Mouse (Mus musculus) spleen, adult 2 months (tissue): ENCODE measurements around the gene Mef2c. TPM values are rescaled to one million over a fixed set of nuclear protein-coding genes. Genes with fewer than 3 reads are reported as not detected.

ENCODE experiments used
- DNase-seq, 2 experiments: peaks; one replicate each; pipeline versions ENCODE4 v3.0.0 to v3.0.0-alpha.2; 2012 to 2021; ENCODE audit warnings: low spot score in 2 of 2, low read depth in 1 of 2
- H3K27ac ChIP-seq: fragments of 200-500 bp; 2 replicates; pipeline ENCODE4 v1.5.1; 2012; ENCODE audit warnings: low read length, inconsistent platforms; ENCODE audit not compliant: insufficient read depth
- H3K27me3 ChIP-seq: fragments of 200-500 bp; 2 replicates; pipeline ENCODE4 v1.6.1; 2012; ENCODE audit warnings: mild to moderate bottlenecking, moderate library complexity, low read length, inconsistent platforms; ENCODE audit not compliant: control insufficient read depth, insufficient read depth
- H3K36me3 ChIP-seq: fragments of 200-500 bp; 2 replicates; pipeline ENCODE4 v1.6.1; 2012; ENCODE audit warnings: mild to moderate bottlenecking, low read length, inconsistent platforms; ENCODE audit not compliant: control insufficient read depth, insufficient read depth
- H3K4me1 ChIP-seq: fragments of 200-500 bp; 2 replicates; pipeline ENCODE4 v1.6.1; 2011; ENCODE audit warnings: inconsistent platforms; ENCODE audit not compliant: control insufficient read depth, insufficient read depth, insufficient read length
- H3K4me3 ChIP-seq: fragments of 200-500 bp; 2 replicates; pipeline ENCODE4 v1.5.1; 2011; ENCODE audit warnings: mild to moderate bottlenecking, inconsistent platforms; ENCODE audit not compliant: insufficient read depth, insufficient read length; ENCODE audit errors: extremely low read depth
- CTCF ChIP-seq: fragments of 200-500 bp; IDR thresholded peaks from 2 replicates; pipeline ENCODE4 v1.5.1; 2011; ENCODE audit warnings: mild to moderate bottlenecking, inconsistent platforms; ENCODE audit not compliant: insufficient read depth, insufficient read length, insufficient replicate concordance; ENCODE audit errors: extremely low read depth
- POLR2A ChIP-seq: fragments of 200-500 bp; IDR thresholded peaks from 2 replicates; pipeline ENCODE4 v1.6.1; 2011; ENCODE audit warnings: low read depth, low read length, inconsistent platforms
- WGBS: fragments of 180-500 bp; shearing (Covaris S2); methylation state at CpG from one replicate; pipeline ENCODE4 v1.1.7; 2018; 5-methylcytosine and 5-hydroxymethylcytosine counted together
- polyA plus RNA-seq: library from polyadenylated mRNA; depleted of rRNA; stranded (reverse); fragments of >200 nt; gene quantifications from 2 replicates; pipeline ENCODE4 v1.2.3, GENCODE M21; 2012

Mef2c gene
- polyA plus RNA-seq, 1 experiment = 59.4 TPM

- WGBS = 88% methylated on average over 8 of the region's 8 CpGs
- Histone ChIP-seq H3K27ac (peak overlapping the region; percentile 95), H3K4me1 (peaks cover 6% of the 10 kb centered on the region), H3K27me3 (no peaks in the 10 kb centered on the region), H3K4me3 (no peak overlapping the region), H3K36me3 (peaks cover 3% of the 10 kb centered on the region; the same call in 1 of the 2 replicates)
- no peak for DNase-seq
- TF ChIP-seq POLR2A (no peak), CTCF (no peak)
Observed at GRCm38 (mm10) chr13:83610124-83610523, 106.3 kb downstream of the Mef2c start.

- WGBS = 87% methylated on average over 1 of the region's 1 CpGs
- Histone ChIP-seq H3K4me3 (no peak overlapping the region), H3K36me3 (peaks cover 6% of the 10 kb centered on the region; the same call in 1 of the 2 replicates), H3K27ac (no peak overlapping the region), H3K4me1 (peaks cover 6% of the 10 kb centered on the region), H3K27me3 (no peaks in the 10 kb centered on the region)
- TF ChIP-seq POLR2A = no peak
- TF ChIP-seq CTCF = no peak
- DNase-seq = no peak
Observed at GRCm38 (mm10) chr13:83612195-83612594, 108.4 kb downstream of the Mef2c start.

- TF ChIP-seq CTCF = no peak
- TF ChIP-seq POLR2A = no peak
- Histone ChIP-seq H3K36me3 (peaks cover 11% of the 10 kb centered on the region), H3K27me3 (no peaks in the 10 kb centered on the region), H3K27ac (no peak overlapping the region), H3K4me3 (no peak overlapping the region), H3K4me1 (no peaks in the 10 kb centered on the region; the same call in 1 of the 2 replicates)
- 61% methylated on average over 3 of the region's 3 CpGs for WGBS
- DNase-seq = no peak
Observed at GRCm38 (mm10) chr13:83615875-83616274, 112.0 kb downstream of the Mef2c start.

GRCm38 (mm10) chr13:83624651-83625050 is 120.8 kb downstream of the Mef2c start:
- TF ChIP-seq CTCF = no peak
- TF ChIP-seq POLR2A = no peak
- no peak overlapping the region for H3K4me3 ChIP-seq
- peaks cover 12% of the 10 kb centered on the region for H3K36me3 ChIP-seq
- H3K4me1 ChIP-seq = no peaks in the 10 kb centered on the region
- H3K27ac ChIP-seq = no peak overlapping the region
- WGBS = 85% methylated on average over 4 of the region's 4 CpGs
- no peak for DNase-seq
- H3K27me3 ChIP-seq = no peaks in the 10 kb centered on the region

GRCm38 (mm10) chr13:83627429-83627828 is 123.6 kb downstream of the Mef2c start:
- Histone ChIP-seq H3K27me3 (no peaks in the 10 kb centered on the region), H3K4me3 (no peak overlapping the region), H3K27ac (no peak overlapping the region), H3K4me1 (no peaks in the 10 kb centered on the region), H3K36me3 (peaks cover 11% of the 10 kb centered on the region)
- WGBS = 93% methylated on average over 4 of the region's 4 CpGs
- no peak for DNase-seq
- no peak for TF ChIP-seq CTCF
- TF ChIP-seq POLR2A = no peak

- 81% methylated on average over 3 of the region's 3 CpGs for WGBS
- no peak for TF ChIP-seq POLR2A
- no peak for TF ChIP-seq CTCF
- H3K4me3 ChIP-seq = no peak overlapping the region
- no peak for DNase-seq
- H3K27me3 ChIP-seq = no peaks in the 10 kb centered on the region
- H3K27ac ChIP-seq = no peak overlapping the region
- peaks cover 11% of the 10 kb centered on the region for H3K36me3 ChIP-seq
- no peaks in the 10 kb centered on the region for H3K4me1 ChIP-seq
Observed at GRCm38 (mm10) chr13:83628139-83628538, 124.3 kb downstream of the Mef2c start.

- Histone ChIP-seq H3K27ac (no peak overlapping the region), H3K27me3 (no peaks in the 10 kb centered on the region), H3K36me3 (peaks cover 13% of the 10 kb centered on the region), H3K4me3 (no peak overlapping the region), H3K4me1 (no peaks in the 10 kb centered on the region)
- no peak for TF ChIP-seq CTCF
- TF ChIP-seq POLR2A = no peak
- no peak for DNase-seq
- WGBS = 85% methylated on average over 5 of the region's 5 CpGs
Observed at GRCm38 (mm10) chr13:83633155-83633554, 129.3 kb downstream of the Mef2c start.
